Mouse (Mus musculus) bone marrow, adult 2 months (tissue): ENCODE data around the gene Pnpla8. TPM values are rescaled to one million over a fixed set of nuclear protein-coding genes. Genes with fewer than 3 reads are reported as not detected.
"Not testable (repeated sequence)": the region's sequence is repeated elsewhere in the genome, so short reads cannot be mapped to it uniquely, and the experiment has no call there.

ENCODE experiments used
- H3K27ac ChIP-seq: fragments of 200-500 bp; 2 replicates; pipeline ENCODE4 v1.5.1; 2012; ENCODE audit warnings: low read depth, mild to moderate bottlenecking, control low read depth, inconsistent platforms, low read length; ENCODE audit not compliant: control insufficient read depth, poor library complexity, insufficient read depth
- H3K4me1 ChIP-seq: fragments of 200-500 bp; 2 replicates; pipeline ENCODE4 v1.6.1; 2011; ENCODE audit warnings: low read length; ENCODE audit not compliant: control insufficient read depth, insufficient read depth
- H3K4me3 ChIP-seq: fragments of 200-500 bp; replicated peaks from 2 replicates; pipeline ENCODE3; 2011; ENCODE audit warnings: mild to moderate bottlenecking, low read depth, low read length, control low read depth; ENCODE audit not compliant: control insufficient read depth
- CTCF ChIP-seq: fragments of 200-500 bp; IDR thresholded peaks from 2 replicates; pipeline ENCODE4 v1.5.1; 2011; ENCODE audit warnings: low read length, control low read depth; ENCODE audit not compliant: control insufficient read depth, insufficient read depth
- POLR2A ChIP-seq: fragments of 200-500 bp; IDR thresholded peaks from 2 replicates; pipeline ENCODE4 v1.6.1; 2011; ENCODE audit warnings: low read depth, mild to moderate bottlenecking, control low read depth, low read length, borderline replicate concordance; ENCODE audit not compliant: control insufficient read depth
- WGBS: fragments of 180-500 bp; shearing (Covaris S2); methylation state at CpG from one replicate; pipeline ENCODE4 v1.1.7; 2018; 5-methylcytosine and 5-hydroxymethylcytosine counted together
- polyA plus RNA-seq: library from polyadenylated mRNA; stranded (reverse); fragments of >200 nt; gene quantifications from 2 replicates; pipeline ENCODE4 v1.2.4, GENCODE M21; 2011; ENCODE audit warnings: low replicate concordance; ENCODE audit not compliant: missing spikeins, insufficient read depth, insufficient read length

Gene Pnpla8
- 8.9 and 13.2 TPM in 2 replicates for polyA plus RNA-seq

- H3K4me1 ChIP-seq, H3K27ac ChIP-seq: not testable (repeated sequence)
- peak within 1 kb of the TSS; percentile 39 for H3K4me3 ChIP-seq
- WGBS = 87% methylated on average over 2 of the region's 2 CpGs
These were observed at the start of gene Pnpla8 for GRCm38 (mm10) chr12:44221070-44221469. Pnpla8 (plus strand) TSS chr12:44221370.

GRCm38 (mm10) chr12:44176331-44177037 lies 44.7 kb upstream of the Pnpla8 start:
- 44% methylated on average over 10 of the region's 10 CpGs for WGBS
- TF ChIP-seq POLR2A = no peak
- TF ChIP-seq CTCF = no peak
- H3K4me3 ChIP-seq = no peak overlapping the region
- no peak overlapping the region for H3K27ac ChIP-seq
- no peaks in the 10 kb centered on the region; the same call in 1 of the 2 replicates for H3K4me1 ChIP-seq

GRCm38 (mm10) chr12:44177038-44177355 lies 44.2 kb upstream of the Pnpla8 start:
- no peak overlapping the region for H3K27ac ChIP-seq
- no peak for TF ChIP-seq CTCF
- no peak for TF ChIP-seq POLR2A
- WGBS = 83% methylated on average over 2 of the region's 2 CpGs
- no peak overlapping the region for H3K4me3 ChIP-seq
- H3K4me1 ChIP-seq = no peaks in the 10 kb centered on the region; the same call in 1 of the 2 replicates

GRCm38 (mm10) chr12:44181081-44181982 lies 39.8 kb upstream of the Pnpla8 start:
- 48% methylated on average over 9 of the region's 9 CpGs for WGBS

GRCm38 (mm10) chr12:44197873-44198525 lies 23.2 kb upstream of the Pnpla8 start:
- WGBS = 19% methylated on average over 4 of the region's 4 CpGs
- no peak overlapping the region for H3K27ac ChIP-seq
- TF ChIP-seq CTCF = no peak
- TF ChIP-seq POLR2A = no peak
- no peaks in the 10 kb centered on the region; the same call in 1 of the 2 replicates for H3K4me1 ChIP-seq
- H3K4me3 ChIP-seq = no peak overlapping the region

More at GRCm38 (mm10) chr12:44181081-44181982, 39.8 kb upstream of the Pnpla8 start:
- TF ChIP-seq POLR2A (no peak), CTCF (no peak)
- Histone ChIP-seq H3K27ac (no peak overlapping the region), H3K4me3 (no peak overlapping the region), H3K4me1 (no peaks in the 10 kb centered on the region)

GRCm38 (mm10) chr12:44209141-44209823 lies 11.9 kb upstream of the Pnpla8 start:
- no peak for TF ChIP-seq POLR2A
- no peak for TF ChIP-seq CTCF
- peak overlapping the region; percentile 76 for H3K27ac ChIP-seq
- peak overlapping the region; percentile 88 for H3K4me3 ChIP-seq
- WGBS = under 1% methylated on average over 37 of the region's 37 CpGs
- no peaks in the 10 kb centered on the region for H3K4me1 ChIP-seq

GRCm38 (mm10) chr12:44209824-44210752 lies 11.1 kb upstream of the Pnpla8 start, which contains the start of gene Dnajb9:
Dnajb9 (minus strand) TSS chr12:44210326.
- peak within 1 kb of the TSS; percentile 88 for H3K4me3 ChIP-seq
- WGBS = under 1% methylated on average over 77 of the region's 77 CpGs
- H3K27ac ChIP-seq = peak within 1 kb of the TSS; percentile 76
- TF ChIP-seq POLR2A = peak; percentile 98
- TF ChIP-seq CTCF = peak; percentile 66; the same call in 1 of the 2 replicates
- no peaks in the 10 kb centered on the region for H3K4me1 ChIP-seq
